Mouse (Mus musculus) adrenal gland, postnatal 25 days (tissue): ENCODE data around the gene Ptpn12. TPM values are rescaled to one million over a fixed set of nuclear protein-coding genes. Genes with fewer than 3 reads are reported as not detected.

Experiments used
- DNase-seq: peaks from one replicate; pipeline ENCODE4 v3.0.0; 2021; ENCODE audit warnings: mixed read lengths
- total RNA-seq: library from RNA; stranded (reverse); gene quantifications from 2 replicates; pipeline ENCODE4 v1.2.3, GENCODE M21; 2021

Gene Ptpn12
- total RNA-seq, 1 experiment from 2014 or later, result 56.2 TPM

DNA sequence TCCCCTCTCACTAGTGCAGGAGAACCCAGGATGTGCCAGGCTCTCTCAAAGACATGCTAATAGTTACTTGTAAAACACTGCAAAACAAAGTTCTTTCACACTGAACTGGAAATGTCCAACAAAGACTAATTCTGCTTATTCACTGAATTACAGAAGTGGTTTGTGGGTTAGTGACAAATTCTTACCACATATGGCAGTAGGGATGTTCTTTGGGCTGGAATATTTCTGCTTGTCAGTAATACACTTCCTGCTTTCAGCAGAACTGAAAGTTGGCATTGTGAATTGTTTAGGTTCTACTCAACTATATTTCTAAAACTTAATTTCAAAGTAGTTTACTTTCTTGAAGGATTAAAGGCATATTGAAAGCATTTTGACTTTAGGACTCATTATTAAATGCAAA is 25.5 kb downstream of the Ptpn12 start:
- no peak for DNase-seq

- DNase-seq, result no peak
Observed at GRCm38 (mm10) chr5:21017075-21017474, 38.6 kb downstream of the Ptpn12 start.

GRCm38 (mm10) chr5:21010908-21011307 is 44.8 kb downstream of the Ptpn12 start:
- no peak for DNase-seq

- no peak for DNase-seq
Observed at GRCm38 (mm10) chr5:21002723-21003122, 53.0 kb downstream of the Ptpn12 start.

- DNase-seq, result no peak
Observed at GRCm38 (mm10) chr5:21001622-21002315, 53.9 kb downstream of the Ptpn12 start.

GRCm38 (mm10) chr5:20998427-20998826 is 57.3 kb downstream of the Ptpn12 start:
- no peak for DNase-seq

DNA sequence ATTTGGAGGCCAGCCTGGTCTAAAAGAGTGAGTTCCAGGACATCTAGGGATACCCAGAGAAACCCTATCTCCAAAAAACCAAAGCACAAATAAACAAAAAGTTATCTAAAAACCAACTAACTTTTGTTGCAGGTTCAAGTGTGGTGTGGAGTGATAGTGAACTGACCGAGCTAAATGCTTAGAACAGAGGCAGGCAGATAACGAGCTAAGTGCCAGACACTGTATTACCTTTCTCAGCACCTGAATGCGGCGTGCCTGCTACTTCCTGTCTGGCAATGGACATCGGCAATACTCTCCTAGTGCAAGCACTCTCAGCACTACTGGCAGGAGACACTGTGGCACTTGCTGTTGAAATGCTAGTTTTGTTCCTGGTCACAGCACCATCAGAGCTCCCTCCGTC is 58.2 kb downstream of the Ptpn12 start:
- DNase-seq, result no peak

DNA sequence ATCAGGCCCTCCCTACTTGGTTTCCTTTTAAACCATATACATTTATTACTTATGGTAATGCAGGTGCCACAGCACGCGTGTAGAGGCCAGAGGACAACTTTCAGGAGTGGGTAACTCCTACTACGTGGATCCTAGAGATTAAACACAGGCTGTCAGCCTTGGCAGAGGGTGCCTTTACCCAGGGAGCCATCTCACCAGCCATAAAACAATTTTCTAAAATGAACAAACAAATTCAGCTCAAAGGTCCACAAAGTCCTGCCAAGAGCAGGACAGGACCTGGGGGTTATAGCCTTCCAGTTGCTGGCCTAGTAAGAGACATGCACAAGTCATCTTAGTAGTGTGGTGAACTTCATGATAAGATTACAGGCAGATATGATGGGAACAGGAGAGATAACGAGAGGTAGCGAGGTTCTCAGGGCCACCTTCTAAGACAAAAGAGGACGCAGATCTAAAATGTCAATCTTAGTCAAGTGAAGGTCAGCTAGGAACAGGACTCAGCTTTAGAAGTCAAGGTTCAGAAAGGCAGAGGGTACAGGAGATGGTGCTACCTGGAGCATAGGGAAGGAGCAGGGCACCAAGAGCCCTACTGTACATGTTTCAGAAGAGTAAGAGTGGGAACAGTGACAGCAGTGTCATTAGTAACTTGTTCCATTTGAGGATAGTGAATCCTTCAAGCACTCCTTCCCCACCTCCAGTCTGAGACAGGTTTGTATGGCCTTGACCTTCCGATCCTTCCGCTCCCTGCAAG is 65.5 kb downstream of the Ptpn12 start:
- no peak for DNase-seq

- DNase-seq, result no peak
Observed at GRCm38 (mm10) chr5:20986271-20986670, 69.4 kb downstream of the Ptpn12 start.

GRCm38 (mm10) chr5:20983505-20983904 is 72.2 kb downstream of the Ptpn12 start:
- no peak for DNase-seq

GRCm38 (mm10) chr5:20974690-20975089 is 81.0 kb downstream of the Ptpn12 start:
- DNase-seq, result no peak

- DNase-seq, result no peak
Observed at GRCm38 (mm10) chr5:20973999-20974398, 81.7 kb downstream of the Ptpn12 start.

DNA sequence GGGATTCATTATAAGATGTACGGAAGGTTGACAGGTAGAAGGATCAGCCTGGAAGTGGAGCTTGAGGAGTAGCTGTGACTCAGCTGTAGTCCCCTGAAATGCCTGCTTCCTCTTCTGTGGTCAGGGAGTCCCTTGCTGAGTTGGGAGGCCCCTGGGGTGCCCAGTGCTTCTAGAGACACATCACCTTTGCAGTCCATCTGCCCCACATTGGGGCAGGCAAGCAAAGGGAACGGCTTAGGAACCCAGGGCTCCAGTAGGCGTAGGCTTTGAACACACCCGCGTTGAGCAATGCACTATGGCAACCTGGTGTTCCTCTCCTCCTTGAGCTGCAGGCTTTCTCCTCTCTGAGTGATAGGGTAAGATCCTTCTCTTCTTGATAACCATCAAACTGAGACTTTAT is 82.6 kb downstream of the Ptpn12 start:
- no peak for DNase-seq

- peak; percentile 60 for DNase-seq
Observed at GRCm38 (mm10) chr5:20968963-20969362, 86.7 kb downstream of the Ptpn12 start.

GRCm38 (mm10) chr5:20968493-20968892 is 87.2 kb downstream of the Ptpn12 start:
- no peak for DNase-seq

DNA sequence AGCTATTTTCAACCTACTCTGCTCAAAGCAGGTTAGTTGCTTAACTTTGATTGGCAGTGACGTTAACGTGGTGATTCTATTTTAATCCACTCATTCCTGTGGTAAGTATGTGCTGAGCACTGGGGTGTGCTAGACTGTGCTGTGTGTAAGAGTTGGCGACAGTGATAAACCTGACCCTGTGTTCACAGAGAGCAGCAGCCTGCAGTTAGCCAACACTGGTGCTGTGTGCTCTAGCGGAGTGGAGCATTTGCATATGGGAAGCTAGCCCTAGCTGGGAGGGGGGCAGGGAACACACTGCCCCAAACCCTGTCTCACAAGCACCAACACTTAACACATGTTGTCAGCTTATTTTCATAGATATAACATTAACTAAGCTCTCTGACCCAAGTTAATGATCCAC is 87.8 kb downstream of the Ptpn12 start:
- DNase-seq, result no peak

DNA sequence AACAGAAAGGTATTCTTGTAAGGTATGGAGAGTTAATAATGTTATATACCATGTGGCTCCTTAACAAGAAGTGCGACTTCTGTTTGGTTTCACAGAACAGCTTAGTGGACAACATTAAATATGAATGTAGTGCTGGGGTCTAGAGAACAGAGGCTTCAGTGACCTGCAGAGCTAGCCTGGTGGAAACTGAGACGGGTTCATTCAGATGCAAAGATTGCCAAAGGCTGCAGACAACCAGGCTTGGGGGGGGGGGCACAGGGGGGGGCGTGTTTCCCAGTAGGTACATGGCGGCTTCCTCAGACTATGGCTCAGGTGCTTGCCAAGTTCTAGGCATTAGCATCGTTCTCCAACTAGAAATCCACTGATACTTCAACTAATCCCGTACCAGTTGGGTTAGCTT is 91.3 kb downstream of the Ptpn12 start:
- no peak for DNase-seq

GRCm38 (mm10) chr5:20963295-20963694 is 92.4 kb downstream of the Ptpn12 start:
- DNase-seq, result no peak

DNA sequence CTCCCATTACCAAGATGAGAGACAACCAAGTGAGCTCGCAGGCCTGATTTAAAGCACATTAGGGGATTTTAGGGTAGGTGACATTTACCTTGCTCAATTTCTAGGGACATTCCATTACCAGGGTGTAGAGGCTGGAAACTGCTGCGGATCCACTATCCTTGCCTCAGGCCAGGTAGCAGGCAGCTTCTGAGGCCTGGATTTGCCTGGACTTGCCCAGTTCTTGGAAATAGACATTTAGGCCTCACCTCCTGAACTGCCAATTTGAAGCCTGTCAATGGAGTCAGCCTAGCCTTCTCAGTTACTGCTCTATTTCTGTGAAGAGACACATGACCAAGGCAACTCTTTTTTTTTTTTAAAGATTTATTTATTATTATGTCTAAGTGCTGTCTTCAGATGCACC is 94.8 kb downstream of the Ptpn12 start:
- DNase-seq, result no peak

- no peak for DNase-seq
Observed at GRCm38 (mm10) chr5:20956298-20956697, 99.4 kb downstream of the Ptpn12 start, which contains the start of gene Rsbn1l. TSS of gene Rsbn1l (minus strand) at chr5:20956398.

GRCm38 (mm10) chr5:20955114-20955835 is 100.4 kb downstream of the Ptpn12 start:
- no peak for DNase-seq

DNA sequence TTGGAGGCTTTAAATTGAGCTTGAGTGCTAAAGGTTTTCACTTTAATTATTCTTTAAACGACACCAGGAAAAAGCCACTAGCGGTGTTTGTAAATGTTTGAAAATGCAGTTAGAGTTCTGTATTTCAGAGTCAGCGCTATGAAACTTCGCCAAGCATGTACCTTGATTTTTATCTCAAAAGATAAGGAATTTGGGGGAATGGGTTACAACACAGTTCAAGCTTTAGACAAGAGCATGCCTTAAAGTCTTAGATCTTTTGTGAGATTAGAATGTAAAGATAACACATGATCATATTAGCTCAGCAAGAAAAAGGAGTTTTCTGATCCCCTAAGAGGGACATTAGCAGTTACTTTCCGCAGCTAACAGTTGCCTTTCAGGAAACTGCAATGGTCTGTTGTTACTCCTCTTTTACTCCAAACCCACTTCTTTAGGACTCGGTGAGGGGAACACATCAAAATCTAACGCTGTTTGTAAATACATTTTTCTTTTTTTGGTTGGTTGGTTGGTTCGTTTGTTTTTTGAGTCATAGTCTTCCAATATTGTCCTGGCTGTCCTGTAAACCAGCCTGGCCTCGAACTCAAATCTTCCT is 103.3 kb downstream of the Ptpn12 start:
- DNase-seq, result no peak
